26 mouse cellular contexts compared by ENCODE assay signal in genomic region chr2:44845424-44845823, GRCm38 (mm10).
"Had no signal": no experiment of that assay in that cellular context is flagged by ENCODE, and none has a peak within 500 bp of the region (broad histone marks: within the 10 kb centered on the region; RNA-seq: fewer than 3 reads in every experiment).

No protein-coding gene starts in this region.

- H3K9ac ChIP-seq: heart, embryonic 12.5 days; hindbrain, embryonic 12.5 days; hindbrain, embryonic 14.5 days; kidney, embryonic 15.5 days; limb, embryonic 13.5 days; limb, embryonic 15.5 days; liver, embryonic 12.5 days had no signal

- H3K4me3 ChIP-seq: gastrocnemius, adult 2 months; heart, embryonic 10.5 days; heart, embryonic 12.5 days; hindbrain, embryonic 10.5 days; hindbrain, embryonic 12.5 days; kidney, embryonic 15.5 days; limb, embryonic 13.5 days; limb, embryonic 15.5 days; liver, embryonic 12.5 days had no signal

- H3K9me3 ChIP-seq: heart, embryonic 10.5 days; heart, embryonic 12.5 days; hindbrain, embryonic 10.5 days; hindbrain, embryonic 12.5 days; kidney, embryonic 15.5 days; limb, embryonic 13.5 days; limb, embryonic 15.5 days; liver, embryonic 12.5 days had no signal

- H3K36me3 ChIP-seq: heart, embryonic 10.5 days; heart, embryonic 12.5 days; hindbrain, embryonic 10.5 days; hindbrain, embryonic 12.5 days; kidney, embryonic 15.5 days; limb, embryonic 13.5 days; limb, embryonic 15.5 days; liver, embryonic 12.5 days had no signal

- H3K27me3 ChIP-seq: heart, embryonic 12.5 days; hindbrain, embryonic 12.5 days; kidney, embryonic 15.5 days; limb, embryonic 13.5 days; limb, embryonic 15.5 days; liver, embryonic 12.5 days had no signal

- H3K27ac ChIP-seq: gastrocnemius, adult 2 months; heart, embryonic 10.5 days; hindbrain, embryonic 10.5 days; hindbrain, embryonic 12.5 days; hindbrain, embryonic 14.5 days; kidney, embryonic 15.5 days; kidney, postnatal 0 days; limb, embryonic 13.5 days; limb, embryonic 15.5 days; liver, embryonic 12.5 days had no signal

- H3K4me1 ChIP-seq: heart, embryonic 10.5 days; heart, embryonic 12.5 days; hindbrain, embryonic 10.5 days; hindbrain, embryonic 12.5 days; kidney, embryonic 15.5 days; limb, embryonic 13.5 days; limb, embryonic 15.5 days; liver, embryonic 12.5 days had no signal

- H3K4me2 ChIP-seq: heart, embryonic 12.5 days; hindbrain, embryonic 12.5 days; hindbrain, embryonic 14.5 days; kidney, embryonic 15.5 days; limb, embryonic 13.5 days; limb, embryonic 15.5 days; liver, embryonic 12.5 days had no signal

- DNase-seq: gastrocnemius, adult 2 months; gastrocnemius, postnatal 10 days; gastrocnemius, postnatal 25 days; heart, adult 18-20 months; heart, postnatal 10 days; heart, postnatal 4 days; kidney, adult 11 months; kidney, adult 2 months; kidney, adult 9 months; kidney, postnatal 14 days; kidney, postnatal 36 days; layer of hippocampus, adult 9-11 months; layer of hippocampus, postnatal 36 days; left cerebral cortex, postnatal 4 days had no signal

- ATAC-seq: hindbrain, embryonic 16.5 days; inflammation-experienced regulatory T-cells, adult 6 months; liver, embryonic 12.5 days had no signal
